8 mouse cellular contexts compared by ENCODE assay signal in genomic region chr7:138909277-138910192, GRCm38 (mm10). TPM values are rescaled to one million over a fixed set of nuclear protein-coding genes. Genes with fewer than 3 reads are reported as not detected.
DNase-seq lines count a peak whose midpoint lies in the region; ATAC-seq and TF ChIP-seq lines count a peak whose summit lies in the region.

Gene Bnip3, minus strand, starts transcription at chr7:138909519.

- WGBS in intestine, postnatal 0 days, result under 1% methylated on average over 58 of the region's 66 CpGs
- WGBS in midbrain, embryonic 10.5 days, result under 1% methylated on average over 65 of the region's 66 CpGs

- peaks cover 13% of the 10 kb centered on the region for H3K4me1 ChIP-seq in intestine, postnatal 0 days (replicated peaks; ENCODE audit: control insufficient read depth, insufficient read depth, low read length)
- peaks cover 49% of the 10 kb centered on the region for H3K4me1 ChIP-seq in midbrain, embryonic 10.5 days

- TF ChIP-seq CTCF in intestine, postnatal 0 days (IDR thresholded peaks at IDR 0.05; ENCODE audit: low read depth), result no peak

- no peaks in the 10 kb centered on the region for H3K27me3 ChIP-seq in intestine, postnatal 0 days (replicated peaks; ENCODE audit: control insufficient read depth, insufficient read depth, low read length)
- H3K27me3 ChIP-seq in midbrain, embryonic 10.5 days (ENCODE audit: low read depth, poor library complexity, severe bottlenecking), result peaks cover 14% of the 10 kb centered on the region; the same call in 1 of the 2 replicates

- peak within 1 kb of the TSS; percentile 80 for H3K4me3 ChIP-seq in intestine, postnatal 0 days (ENCODE audit: low read depth, low read length)
- peak within 1 kb of the TSS; percentile 85 for H3K4me3 ChIP-seq in midbrain, embryonic 10.5 days

- H3K9ac ChIP-seq in intestine, postnatal 0 days (ENCODE audit: low read depth, low read length), result peak within 1 kb of the TSS; percentile 78

- ATAC-seq in intestine, postnatal 0 days, result peak; percentile 89

- peak within 1 kb of the TSS; percentile 84 for H3K27ac ChIP-seq in intestine, postnatal 0 days (ENCODE audit: low read depth, low read length)
- H3K27ac ChIP-seq in midbrain, embryonic 10.5 days (replicated peaks), result peak within 1 kb of the TSS; percentile 94

- peak within 1 kb of the TSS; percentile 95 for H3K4me2 ChIP-seq in intestine, postnatal 0 days (replicated peaks; ENCODE audit: low read depth)

- no peaks in the 10 kb centered on the region for H3K9me3 ChIP-seq in intestine, postnatal 0 days (ENCODE audit: control insufficient read depth)
- no peaks in the 10 kb centered on the region for H3K9me3 ChIP-seq in midbrain, embryonic 10.5 days (replicated peaks)

- intact Hi-C loops in left cerebral cortex, postnatal 36 days (cut with DNase I), result loop anchor here (1.0 kb wide), 1 partner anchor 64 kb away; no protein-coding TSS in a partner anchor

- DNase-seq in adrenal gland, postnatal 10 days, result peak; percentile 96
- peak; percentile 98 for DNase-seq in embryo, embryonic 9.5 days (ENCODE audit: extremely low spot score)
- no peak for DNase-seq in gonadal fat pad, adult 2 months (ENCODE audit: low read depth)
- DNase-seq in left cerebral cortex, postnatal 36 days (ENCODE audit: low spot score in 2 of 2), result peak; percentile 86 to 88
- peak; percentile 95 for DNase-seq in midbrain, embryonic 10.5 days (ENCODE audit: low spot score)
- DNase-seq in right cerebral cortex, postnatal 36 days (ENCODE audit: low spot score in 2 of 2), result peak; percentile 83
- peak; percentile 86 for DNase-seq in urinary bladder, postnatal 4 days (ENCODE audit: low spot score in 2 of 2)

- no peaks in the 10 kb centered on the region for H3K36me3 ChIP-seq in intestine, postnatal 0 days (ENCODE audit: control insufficient read depth, insufficient read depth)
- H3K36me3 ChIP-seq in midbrain, embryonic 10.5 days, result peaks cover 6% of the 10 kb centered on the region; the same call in 1 of the 2 replicates

RNA-seq across cellular contexts. Expression of gene Bnip3, which starts in this region (rescaled TPM):
- 100 to 1,000 TPM; 167 to 263 TPM for total RNA-seq in adrenal gland, postnatal 10 days (2021)
- 101 and 104 TPM in 2 replicates for polyA plus RNA-seq in gonadal fat pad, adult 2 months (2012; rRNA removed)
- polyA plus RNA-seq in intestine, postnatal 0 days (2015; fragmentation: Nextera tagmentation; extraction: Ambion mirVana), result 71.8 and 73.0 TPM in 2 replicates
- 100 to 1,000 TPM; 136 to 145 TPM for total RNA-seq in left cerebral cortex, postnatal 36 days (2021)
- 100 and 133 TPM in 2 replicates for polyA plus RNA-seq in midbrain, embryonic 10.5 days (2016; fragmentation: Nextera tagmentation; extraction: Ambion mirVana)
